Mouse (Mus musculus) embryonic facial prominence, embryonic 14.5 days (tissue): Measurements from ENCODE around the gene Birc5. TPM values are rescaled to one million over a fixed set of nuclear protein-coding genes. Genes with fewer than 3 reads are reported as not detected.
A peak's percentile ranks its signal among the peaks of the same experiment; 100 is the strongest.
"Not testable (repeated sequence)": the region's sequence is repeated elsewhere in the genome, so short reads cannot be mapped to it uniquely, and the experiment has no call there.

Source experiments
- ATAC-seq: fragments of 200-750 bp; cut with Nextera tagmentation; 2 replicates; pipeline ENCODE4 v1.8.0; 2017; ENCODE audit warnings: low read depth, moderate number of reproducible peaks, moderate TSS enrichment
- DNase-seq: peaks from one replicate; pipeline ENCODE4 v3.0.0-alpha.2; 2015; ENCODE audit warnings: low spot score
- H3K27ac ChIP-seq: fragments of 300-500 bp; sonication (generic); replicated peaks from 2 replicates; pipeline ENCODE4 v1.5.1; 2014; ENCODE audit warnings: low read depth, mild to moderate bottlenecking, low read length, moderate library complexity
- H3K27me3 ChIP-seq: fragments of 300-500 bp; sonication (generic); replicated peaks from 2 replicates; pipeline ENCODE4 v1.6.1; 2014; ENCODE audit warnings: low read length; ENCODE audit not compliant: control insufficient read depth, insufficient read depth
- H3K36me3 ChIP-seq: fragments of 300-500 bp; sonication (generic); 2 replicates; pipeline ENCODE4 v1.6.1; 2014; ENCODE audit warnings: low read length, mixed read lengths; ENCODE audit not compliant: control insufficient read depth, insufficient read depth
- H3K4me1 ChIP-seq: fragments of 300-500 bp; sonication (generic); 2 replicates; pipeline ENCODE4 v1.6.1; 2014; ENCODE audit warnings: antibody characterized with exemption, low read length; ENCODE audit not compliant: control insufficient read depth, insufficient read depth
- H3K4me2 ChIP-seq: fragments of 300-500 bp; sonication (generic); 2 replicates; pipeline ENCODE4 v1.6.1; 2014; ENCODE audit warnings: low read depth, mild to moderate bottlenecking, low read length, moderate library complexity, mixed read lengths
- H3K4me3 ChIP-seq: fragments of 300-500 bp; sonication (generic); 2 replicates; pipeline ENCODE4 v1.5.1; 2014; ENCODE audit warnings: low read depth, mild to moderate bottlenecking, low read length
- H3K9ac ChIP-seq: fragments of 300-500 bp; sonication (generic); 2 replicates; pipeline ENCODE4 v1.6.1; 2014; ENCODE audit warnings: low read depth, mild to moderate bottlenecking, low read length, moderate library complexity, mixed read lengths
- H3K9me3 ChIP-seq: fragments of 300-500 bp; sonication (generic); 2 replicates; pipeline ENCODE4 v1.6.1; 2016; ENCODE audit warnings: low read length; ENCODE audit not compliant: control insufficient read depth
- WGBS: fragments of 180-500 bp; shearing (Covaris S2); extraction: QIAGEN DNeasy Blood & Tissue Kit; methylation state at CpG from one replicate; pipeline ENCODE4 v1.1.7; 2014; 5-methylcytosine and 5-hydroxymethylcytosine counted together
- polyA plus RNA-seq: library from polyadenylated mRNA; unstranded; fragments of >200 nt; fragmentation: Nextera tagmentation; extraction: Ambion mirVana; gene quantifications from 2 replicates; pipeline ENCODE4 v1.2.1, GENCODE M21; 2014

Birc5 gene
- polyA plus RNA-seq, 1 experiment from 2014 or later: 229 TPM

DNA sequence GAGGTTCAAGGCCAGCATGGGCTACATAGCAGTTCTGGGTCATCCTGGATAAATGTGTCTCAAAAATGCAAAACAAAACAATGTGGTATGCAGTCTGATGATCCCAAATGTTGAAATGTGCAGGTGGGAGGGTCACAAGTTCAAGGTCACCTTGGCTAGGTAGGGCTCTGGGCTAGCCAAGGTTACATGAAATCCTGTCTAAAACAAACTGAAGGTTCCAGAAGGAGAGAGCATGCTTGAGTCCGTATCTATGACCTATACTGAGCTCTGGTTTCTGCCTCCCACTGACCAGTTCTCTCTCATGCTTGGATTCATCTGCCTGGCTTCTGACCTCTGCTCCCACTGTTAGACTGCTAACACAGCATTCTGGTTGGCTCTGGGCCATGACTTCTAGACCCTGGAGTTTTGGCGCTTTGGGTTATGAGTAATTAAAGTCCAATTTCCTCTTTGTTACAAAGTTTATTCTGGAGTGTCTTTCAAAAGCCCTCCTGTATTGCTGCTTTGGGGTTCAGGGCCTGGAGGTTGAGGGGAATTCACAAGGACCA is 19.3 kb upstream of the Birc5 start:
- WGBS: 71% methylated on average over 2 of the region's 2 CpGs
- H3K9ac ChIP-seq: no peak overlapping the region
- no peaks in the 10 kb centered on the region for H3K9me3 ChIP-seq
- no peaks in the 10 kb centered on the region for H3K27me3 ChIP-seq
- no peak for ATAC-seq
- no peak overlapping the region for H3K27ac ChIP-seq
- no peak overlapping the region for H3K4me3 ChIP-seq
- no peak overlapping the region for H3K4me2 ChIP-seq
- H3K36me3 ChIP-seq: no peaks in the 10 kb centered on the region
- H3K4me1 ChIP-seq: peaks cover 20% of the 10 kb centered on the region
- no peak for DNase-seq

DNA sequence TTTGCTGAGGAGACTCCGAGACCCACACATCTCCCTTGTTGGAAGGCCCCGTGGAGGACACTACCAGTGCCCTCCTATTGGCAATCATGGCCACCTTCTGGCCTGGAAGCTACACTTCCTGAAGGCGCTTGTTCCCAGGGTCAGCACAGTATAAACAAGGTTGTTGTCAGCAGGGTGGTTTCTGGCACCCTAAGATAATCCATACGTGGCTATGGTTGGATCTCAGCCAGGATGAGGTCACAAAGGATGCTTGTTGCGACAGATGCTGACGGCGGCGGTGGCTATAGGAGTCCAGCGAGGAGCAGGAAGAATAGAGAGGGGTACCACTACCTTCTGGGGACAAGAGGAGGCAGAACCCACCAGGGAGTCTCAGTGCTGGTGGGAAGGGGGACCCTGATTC is 18.6 kb upstream of the Birc5 start:
- DNase-seq (peak; percentile 33), ATAC-seq (no peak)
- Histone ChIP-seq H3K4me2 (no peak overlapping the region), H3K4me1 (peaks cover 20% of the 10 kb centered on the region), H3K9ac (no peak overlapping the region), H3K4me3 (no peak overlapping the region), H3K9me3 (no peaks in the 10 kb centered on the region), H3K27me3 (no peaks in the 10 kb centered on the region), H3K36me3 (no peaks in the 10 kb centered on the region), H3K27ac (no peak overlapping the region)
- 73% methylated on average over 9 of the region's 9 CpGs for WGBS

DNA sequence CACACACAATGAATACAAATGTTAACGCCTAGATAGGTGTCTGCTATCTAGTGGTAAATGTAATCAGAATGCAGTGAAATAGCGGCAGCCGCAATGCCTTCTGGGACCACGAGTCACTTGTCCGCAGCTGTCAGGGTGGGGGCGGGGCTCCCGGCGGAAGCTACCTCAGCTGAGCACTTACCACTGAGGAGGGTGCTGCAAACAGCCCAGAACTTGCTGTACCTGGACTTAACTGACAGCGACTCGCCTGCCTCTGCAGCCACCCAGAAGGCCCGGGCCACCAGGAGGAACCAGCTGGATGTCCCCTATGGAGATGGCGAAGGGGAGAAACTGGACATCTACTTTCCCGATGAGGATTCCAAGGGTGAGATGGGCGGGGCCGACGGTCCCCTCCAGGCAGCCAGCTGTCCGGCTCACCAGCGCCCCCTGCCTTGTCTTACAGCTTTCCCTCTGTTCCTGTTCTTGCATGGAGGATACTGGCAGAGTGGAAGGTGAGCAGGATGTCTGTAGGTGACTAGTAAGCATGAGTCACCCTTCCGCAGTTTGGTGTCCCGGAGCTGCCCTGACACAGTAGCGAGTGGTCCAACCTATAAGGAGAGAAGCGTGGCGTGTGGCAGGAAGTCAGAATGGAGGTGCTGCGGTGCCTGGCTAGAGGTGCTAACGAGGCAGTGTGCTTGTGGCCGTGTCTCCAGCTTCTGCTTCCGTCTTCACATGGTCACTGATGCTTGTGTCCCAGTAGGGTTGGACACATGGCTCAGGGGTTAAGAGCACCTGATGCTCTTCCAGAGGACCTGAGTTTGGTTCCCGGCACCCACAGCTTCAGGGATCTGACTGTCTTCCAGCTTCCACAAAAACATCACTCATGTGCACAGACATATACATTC is 16.7 kb upstream of the Birc5 start:
- Histone ChIP-seq H3K36me3 (no peaks in the 10 kb centered on the region), H3K9ac (no peak overlapping the region), H3K27ac (no peak overlapping the region), H3K4me2 (peak overlapping the region; percentile 48), H3K9me3 (no peaks in the 10 kb centered on the region), H3K27me3 (no peaks in the 10 kb centered on the region), H3K4me3 (peak overlapping the region; percentile 11; the same call in 1 of the 2 replicates), H3K4me1 (peaks cover 9% of the 10 kb centered on the region)
- DNase-seq (peak; percentile 58), ATAC-seq (peak; percentile 23; the same call in 1 of the 2 replicates)
- 22% methylated on average over 28 of the region's 28 CpGs for WGBS

DNA sequence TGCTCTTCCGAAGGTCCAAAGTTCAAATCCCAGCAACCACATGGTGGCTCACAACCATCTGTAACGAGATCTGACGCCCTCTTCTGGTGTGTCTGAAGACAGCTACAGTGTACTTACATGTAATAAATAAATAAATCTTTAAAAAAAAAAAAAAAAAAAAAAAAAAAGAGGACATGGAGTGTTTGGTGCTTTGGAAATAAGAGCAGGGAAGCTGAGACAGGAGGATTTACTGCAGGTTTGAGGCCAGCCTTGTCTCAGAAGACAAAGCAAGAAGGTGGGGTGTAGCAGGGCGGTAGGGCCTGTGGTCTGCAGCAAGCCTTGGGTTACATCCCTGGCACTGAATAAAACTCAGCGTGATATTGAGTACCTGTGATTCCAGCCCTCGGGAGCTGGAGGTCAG is 15.5 kb upstream of the Birc5 start:
- not testable (repeated sequence) for DNase-seq, H3K4me1 ChIP-seq, ATAC-seq, H3K9me3 ChIP-seq, H3K27me3 ChIP-seq, H3K36me3 ChIP-seq, H3K27ac ChIP-seq, H3K4me3 ChIP-seq, H3K9ac ChIP-seq, H3K4me2 ChIP-seq
- 92% methylated on average over 4 of the region's 6 CpGs for WGBS

DNA sequence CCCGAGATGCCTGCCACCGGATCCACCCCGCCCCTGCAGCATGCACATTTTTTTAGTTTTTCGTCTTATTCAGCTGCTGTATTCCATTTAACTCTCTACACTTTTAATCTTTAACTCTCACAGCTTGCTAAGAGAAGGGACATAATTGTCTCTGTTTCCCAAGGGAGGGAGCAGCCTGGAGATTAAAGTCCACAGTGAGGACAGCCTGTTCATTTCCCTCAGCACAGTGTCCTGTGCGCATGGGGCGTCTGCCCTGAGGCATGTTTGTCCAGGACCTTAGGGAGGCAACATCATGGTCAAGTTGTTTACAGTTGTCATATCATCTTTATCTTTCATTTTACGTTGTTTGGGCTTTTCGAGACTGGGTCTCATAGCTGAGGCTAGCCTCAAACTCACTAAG is 15.0 kb upstream of the Birc5 start:
- 89% methylated on average over 8 of the region's 8 CpGs for WGBS
- Histone ChIP-seq H3K36me3 (no peaks in the 10 kb centered on the region), H3K4me3 (no peak overlapping the region), H3K9ac (no peak overlapping the region), H3K27me3 (no peaks in the 10 kb centered on the region), H3K27ac (no peak overlapping the region), H3K4me2 (no peak overlapping the region), H3K9me3 (no peaks in the 10 kb centered on the region), H3K4me1 (no peaks in the 10 kb centered on the region)
- DNase-seq: no peak
- ATAC-seq: no peak

- peak overlapping the region; percentile 20; the same call in 1 of the 2 replicates for H3K4me2 ChIP-seq
- H3K27ac ChIP-seq: no peak overlapping the region
- DNase-seq: peak; percentile 68
- H3K4me1 ChIP-seq: no peaks in the 10 kb centered on the region
- H3K9me3 ChIP-seq: no peaks in the 10 kb centered on the region
- 33% methylated on average over 13 of the region's 13 CpGs for WGBS
- no peak overlapping the region for H3K4me3 ChIP-seq
- no peak for ATAC-seq
- no peaks in the 10 kb centered on the region for H3K27me3 ChIP-seq
- no peak overlapping the region for H3K9ac ChIP-seq
- H3K36me3 ChIP-seq: no peaks in the 10 kb centered on the region
These were observed 12.7 kb upstream of the Birc5 start for GRCm38 (mm10) chr11:117836306-117836705.

GRCm38 (mm10) chr11:117838572-117838971 is 10.5 kb upstream of the Birc5 start:
- Histone ChIP-seq H3K4me1 (no peaks in the 10 kb centered on the region), H3K4me2 (no peak overlapping the region), H3K9me3 (no peaks in the 10 kb centered on the region), H3K9ac (no peak overlapping the region), H3K4me3 (no peak overlapping the region), H3K36me3 (no peaks in the 10 kb centered on the region), H3K27me3 (no peaks in the 10 kb centered on the region), H3K27ac (peak overlapping the region; percentile 13; the same call in 1 of the 2 replicates)
- 33% methylated on average over 2 of the region's 2 CpGs for WGBS
- ATAC-seq: peak; percentile 58; the same call in 1 of the 2 replicates
- DNase-seq: peak; percentile 46

DNA sequence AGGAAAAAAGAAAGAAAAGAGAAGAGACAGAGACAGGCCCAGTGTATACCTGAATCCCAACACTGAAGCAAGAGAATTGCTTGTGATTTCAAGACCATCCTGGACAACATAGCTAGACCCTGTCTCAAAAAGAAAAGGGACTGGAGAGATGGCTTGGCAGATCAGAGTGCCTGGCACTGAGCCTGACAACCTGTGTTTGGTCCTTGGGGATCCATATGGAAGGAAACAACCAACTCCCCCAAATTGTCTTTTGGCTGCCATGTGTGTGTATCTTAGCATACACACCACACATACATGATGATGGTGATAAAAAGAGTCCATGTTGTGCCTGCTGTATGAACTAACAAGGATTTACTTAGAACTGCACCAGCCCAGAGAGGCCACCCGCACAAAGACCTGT is 10.0 kb upstream of the Birc5 start:
- DNase-seq: no peak
- Histone ChIP-seq H3K9ac (no peak overlapping the region), H3K36me3 (no peaks in the 10 kb centered on the region), H3K4me2 (no peak overlapping the region), H3K9me3 (no peaks in the 10 kb centered on the region), H3K27ac (0 out of 2 replicates have a peak overlapping the region, but pooled peaks have one; percentile 13), H3K27me3 (no peaks in the 10 kb centered on the region), H3K4me1 (no peaks in the 10 kb centered on the region), H3K4me3 (no peak overlapping the region)
- no peak for ATAC-seq
- 84% methylated on average over 1 of the region's 1 CpGs for WGBS
